Mouse (Mus musculus) kidney, postnatal 0 days (tissue): ENCODE results near the gene Rpl10a. TPM values are rescaled to one million over a fixed set of nuclear protein-coding genes. Genes with fewer than 3 reads are reported as not detected.
"Not testable (repeated sequence)": the region's sequence is repeated elsewhere in the genome, so short reads cannot be mapped to it uniquely, and the experiment has no call there.

ENCODE experiments used
- ATAC-seq: fragments of 200-750 bp; cut with Nextera tagmentation; replicated peaks from 2 replicates; pipeline ENCODE4 v1.8.0; 2017; ENCODE audit warnings: low read depth, moderate number of reproducible peaks, moderate TSS enrichment, moderate library complexity; ENCODE audit not compliant: low FRiP score
- DNase-seq: peaks from one replicate; pipeline ENCODE4 v3.0.0-alpha.2; 2016; ENCODE audit warnings: low spot score
- H3K27ac ChIP-seq: fragments of 300-500 bp; sonication (generic); 2 replicates; pipeline ENCODE4 v1.5.1; 2014; ENCODE audit warnings: mild to moderate bottlenecking
- H3K27me3 ChIP-seq: fragments of 300-500 bp; sonication (generic); 2 replicates; pipeline ENCODE4 v1.6.1; 2014; ENCODE audit warnings: low read length, mixed read lengths; ENCODE audit not compliant: insufficient read depth
- H3K36me3 ChIP-seq: fragments of 300-500 bp; sonication (generic); 2 replicates; pipeline ENCODE4 v1.6.1; 2014; ENCODE audit warnings: low read length, mixed read lengths; ENCODE audit not compliant: insufficient read depth
- H3K4me1 ChIP-seq: fragments of 300-500 bp; sonication (generic); replicated peaks from 2 replicates; pipeline ENCODE4 v1.6.1; 2014; ENCODE audit warnings: antibody characterized with exemption, low read length, mixed read lengths; ENCODE audit not compliant: insufficient read depth
- H3K4me2 ChIP-seq: fragments of 300-500 bp; sonication (generic); 2 replicates; pipeline ENCODE4 v1.6.1; 2014; ENCODE audit warnings: mild to moderate bottlenecking, low read length, moderate library complexity, mixed read lengths
- H3K4me3 ChIP-seq: fragments of 300-500 bp; sonication (generic); replicated peaks from 2 replicates; pipeline ENCODE4 v1.5.1; 2014; ENCODE audit warnings: low read depth, low read length
- H3K9ac ChIP-seq: fragments of 300-500 bp; sonication (generic); 2 replicates; pipeline ENCODE4 v1.6.1; 2014; ENCODE audit warnings: low read depth, low read length
- H3K9me3 ChIP-seq: fragments of 300-500 bp; sonication (generic); replicated peaks from 2 replicates; pipeline ENCODE4 v1.6.1; 2016; ENCODE audit warnings: low read length, inconsistent platforms, mixed read lengths
- CTCF ChIP-seq: IDR thresholded peaks from 2 replicates; pipeline ENCODE4 v1.5.1; 2016; ENCODE audit warnings: antibody characterized with exemption, low read depth, mild to moderate bottlenecking, moderate library complexity
- WGBS: fragments of 180-500 bp; shearing (Covaris S2); extraction: QIAGEN DNeasy Blood & Tissue Kit; methylation state at CpG from one replicate; pipeline ENCODE4 v1.1.7; 2014; 5-methylcytosine and 5-hydroxymethylcytosine counted together
- polyA plus RNA-seq: library from polyadenylated mRNA; unstranded; fragments of >200 nt; fragmentation: Nextera tagmentation; extraction: Ambion mirVana; gene quantifications from 2 replicates; pipeline ENCODE4 v1.2.1, GENCODE M21; 2015

The Rpl10a gene
- polyA plus RNA-seq, 1 experiment from 2014 or later = 750 TPM

DNA sequence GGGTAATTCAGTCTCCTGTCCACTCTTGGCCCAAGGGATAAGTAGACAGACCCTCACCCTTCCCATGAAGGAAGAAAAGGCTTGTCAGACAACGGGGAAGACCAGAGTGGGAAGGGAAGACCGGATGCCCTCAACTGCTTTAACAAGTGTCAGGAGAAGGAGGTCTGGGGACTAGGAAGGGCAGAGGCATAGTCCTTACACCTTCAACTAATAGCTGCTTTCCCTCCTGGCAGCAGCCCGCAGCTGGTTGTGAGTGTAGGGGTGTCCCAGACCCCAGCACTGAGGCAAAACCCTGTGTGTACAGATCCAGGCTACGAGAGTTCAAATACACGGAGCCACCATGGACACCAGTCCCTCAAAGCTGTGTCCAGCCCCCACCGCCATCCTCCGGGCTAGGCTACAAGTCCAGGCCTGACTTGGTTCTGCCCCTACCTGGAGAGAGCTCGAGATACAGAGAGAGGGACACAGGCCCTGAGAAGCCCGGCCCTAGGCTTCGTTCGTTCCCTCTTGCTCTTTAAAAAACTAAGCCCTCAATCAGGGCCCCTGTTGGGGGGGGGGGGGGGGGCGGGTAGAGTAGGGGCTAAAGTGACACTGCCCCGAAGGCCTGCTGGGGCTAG lies 21.1 kb downstream of the Rpl10a start:
- peak overlapping the region; percentile 92 for H3K9ac ChIP-seq
- 6% methylated on average over 13 of the region's 13 CpGs for WGBS
- H3K4me1 ChIP-seq = peaks cover 44% of the 10 kb centered on the region
- H3K4me2 ChIP-seq = peak overlapping the region; percentile 91
- peak overlapping the region; percentile 98 for H3K27ac ChIP-seq
- DNase-seq (no peak), ATAC-seq (no peak)
- H3K36me3 ChIP-seq = no peaks in the 10 kb centered on the region
- peak overlapping the region; percentile 82 for H3K4me3 ChIP-seq
- no peaks in the 10 kb centered on the region for H3K9me3 ChIP-seq
- no peaks in the 10 kb centered on the region for H3K27me3 ChIP-seq
- TF ChIP-seq CTCF = no peak

DNA sequence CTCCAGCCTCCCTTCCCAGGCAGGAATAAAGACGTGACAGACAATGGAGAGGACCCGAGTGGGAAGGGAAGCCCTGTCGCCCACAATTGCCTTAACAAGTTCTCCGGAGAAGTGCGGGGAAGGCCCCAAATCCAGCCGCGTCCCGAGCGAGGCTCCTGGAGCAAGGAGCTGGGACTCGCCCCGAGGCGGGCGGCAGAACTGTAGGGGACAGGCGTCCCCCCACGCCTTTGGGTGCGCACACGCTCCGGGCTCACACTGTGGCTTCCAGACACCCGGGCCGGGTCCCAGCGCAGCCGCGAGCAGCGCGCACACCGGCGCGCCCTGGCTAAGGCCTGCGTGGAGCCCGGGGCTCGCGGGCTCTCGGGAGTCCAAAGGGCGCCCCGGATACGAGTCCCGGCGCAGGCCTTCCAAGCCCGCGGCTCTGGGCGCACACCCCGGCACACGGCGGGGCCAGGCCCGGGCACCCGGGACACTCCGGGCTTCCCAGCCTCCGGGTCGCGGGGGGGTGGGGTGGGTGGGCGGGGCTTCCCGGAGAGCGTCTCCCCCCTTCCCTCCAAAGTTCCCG lies 21.7 kb downstream of the Rpl10a start:
- no peak for TF ChIP-seq CTCF
- Histone ChIP-seq H3K36me3 (no peaks in the 10 kb centered on the region), H3K27me3 (no peaks in the 10 kb centered on the region), H3K4me1 (peaks cover 39% of the 10 kb centered on the region), H3K9me3 (no peaks in the 10 kb centered on the region), H3K27ac (peak overlapping the region; percentile 98), H3K4me2 (peak overlapping the region; percentile 91), H3K4me3 (peak overlapping the region; percentile 82), H3K9ac (peak overlapping the region; percentile 92)
- DNase-seq = peak; percentile 46
- peak; percentile 40 for ATAC-seq
- WGBS = 0% methylated on average over 48 of the region's 54 CpGs

DNA sequence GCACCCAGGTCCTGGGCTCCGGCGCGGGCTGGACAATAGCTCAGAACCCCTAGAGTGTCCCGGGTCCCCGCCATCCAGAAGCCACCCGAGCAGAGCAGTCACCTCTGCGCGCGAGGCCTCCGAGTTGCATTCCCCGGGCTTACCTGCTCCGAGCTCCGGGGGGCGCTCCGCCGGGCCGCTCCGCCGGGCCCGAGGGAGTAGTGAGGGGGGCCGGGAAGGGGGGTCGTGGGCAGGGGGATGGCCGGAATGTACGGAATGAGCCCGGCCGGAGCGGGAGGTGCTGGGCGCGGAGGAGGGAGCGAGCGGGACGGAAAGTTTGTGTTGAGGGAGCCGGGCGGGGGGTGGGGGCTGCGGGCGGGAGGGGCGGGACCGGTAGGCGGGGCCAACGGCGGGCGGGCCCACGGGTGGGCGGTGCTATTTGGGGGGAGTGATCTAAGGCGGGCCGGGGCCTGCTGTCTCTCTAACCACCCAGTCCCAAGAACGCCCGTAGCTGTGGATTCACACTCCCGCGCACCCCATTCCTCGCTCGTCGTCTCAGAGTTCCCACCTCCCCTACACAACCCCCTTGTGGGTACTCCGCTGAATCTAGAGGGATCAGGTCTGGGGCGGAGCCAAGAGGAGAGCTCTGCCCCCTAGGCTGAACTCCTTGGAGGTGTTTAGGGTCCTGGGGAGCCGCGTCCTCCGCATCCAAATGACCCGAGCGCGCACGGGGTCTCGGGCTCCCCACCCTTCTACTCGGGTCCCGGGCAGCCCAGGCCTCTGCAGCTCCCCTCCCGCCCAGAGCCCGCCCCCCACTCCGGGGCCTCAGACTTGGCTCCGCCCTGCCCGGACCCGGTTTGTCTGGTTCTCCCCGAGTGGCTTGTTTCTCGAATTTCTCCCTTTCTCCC lies 22.4 kb downstream of the Rpl10a start, which contains the start of gene Tead3:
Gene Tead3 (minus strand): TSS at position 352 of the 887 bp plus-strand sequence.
- peak; percentile 33 for TF ChIP-seq CTCF
- peak within 1 kb of the TSS; percentile 98 for H3K27ac ChIP-seq
- H3K36me3 ChIP-seq = no peaks in the 10 kb centered on the region
- DNase-seq (peak; percentile 95), ATAC-seq (peak; percentile 79)
- H3K9ac ChIP-seq = peak within 1 kb of the TSS; percentile 92
- peak within 1 kb of the TSS; percentile 91 for H3K4me2 ChIP-seq
- H3K4me1 ChIP-seq = peaks cover 34% of the 10 kb centered on the region
- H3K4me3 ChIP-seq = peak within 1 kb of the TSS; percentile 82
- H3K9me3 ChIP-seq = no peaks in the 10 kb centered on the region
- WGBS = under 1% methylated on average over 65 of the region's 73 CpGs
- H3K27me3 ChIP-seq = no peaks in the 10 kb centered on the region

GRCm38 (mm10) chr17:28351353-28351890 lies 23.2 kb downstream of the Rpl10a start:
- Histone ChIP-seq H3K27ac (peak overlapping the region; percentile 98), H3K27me3 (no peaks in the 10 kb centered on the region), H3K4me2 (peak overlapping the region; percentile 91), H3K36me3 (no peaks in the 10 kb centered on the region), H3K9me3 (no peaks in the 10 kb centered on the region), H3K4me1 (peaks cover 26% of the 10 kb centered on the region), H3K9ac (peak overlapping the region; percentile 92), H3K4me3 (peak overlapping the region; percentile 82)
- WGBS = under 1% methylated on average over 29 of the region's 29 CpGs
- DNase-seq = no peak
- peak; percentile 3 for ATAC-seq
- TF ChIP-seq CTCF = no peak

DNA sequence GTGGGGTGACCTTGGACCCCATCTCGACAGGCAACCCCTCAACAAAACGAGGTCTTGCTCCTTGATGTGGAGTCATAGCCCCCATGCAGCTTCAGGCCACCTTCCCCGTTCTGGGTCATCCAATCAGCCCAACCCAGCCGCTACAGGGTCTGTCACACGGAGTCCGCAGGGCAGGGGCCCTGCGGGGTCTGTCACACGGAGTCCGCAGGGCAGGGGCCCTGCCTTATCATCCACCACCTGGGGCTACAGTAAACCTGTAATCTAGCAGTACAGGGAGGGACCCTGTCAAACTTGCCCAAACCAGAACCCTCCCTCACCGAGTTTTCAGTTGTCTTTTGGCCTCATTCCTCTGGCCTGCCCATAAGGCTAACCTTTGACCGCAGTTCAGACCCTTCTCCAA lies 23.7 kb downstream of the Rpl10a start:
- Histone ChIP-seq H3K36me3 (no peaks in the 10 kb centered on the region), H3K27ac (no peak overlapping the region), H3K4me3 (no peak overlapping the region), H3K9ac (no peak overlapping the region), H3K4me1 (peaks cover 24% of the 10 kb centered on the region), H3K4me2 (peak overlapping the region; percentile 91), H3K27me3 (no peaks in the 10 kb centered on the region), H3K9me3 (no peaks in the 10 kb centered on the region)
- WGBS = 35% methylated on average over 11 of the region's 11 CpGs
- no peak for ATAC-seq
- DNase-seq = no peak
- TF ChIP-seq CTCF = no peak

GRCm38 (mm10) chr17:28355871-28356270 lies 27.6 kb downstream of the Rpl10a start:
- no peaks in the 10 kb centered on the region for H3K9me3 ChIP-seq
- 85% methylated on average over 12 of the region's 12 CpGs for WGBS
- H3K27me3 ChIP-seq = no peaks in the 10 kb centered on the region
- no peak for TF ChIP-seq CTCF
- H3K36me3 ChIP-seq = no peaks in the 10 kb centered on the region
- no peak overlapping the region for H3K27ac ChIP-seq
- no peak overlapping the region for H3K4me3 ChIP-seq
- no peak overlapping the region for H3K4me2 ChIP-seq
- no peak overlapping the region for H3K9ac ChIP-seq
- DNase-seq (no peak), ATAC-seq (no peak)
- H3K4me1 ChIP-seq = peaks cover 8% of the 10 kb centered on the region

DNA sequence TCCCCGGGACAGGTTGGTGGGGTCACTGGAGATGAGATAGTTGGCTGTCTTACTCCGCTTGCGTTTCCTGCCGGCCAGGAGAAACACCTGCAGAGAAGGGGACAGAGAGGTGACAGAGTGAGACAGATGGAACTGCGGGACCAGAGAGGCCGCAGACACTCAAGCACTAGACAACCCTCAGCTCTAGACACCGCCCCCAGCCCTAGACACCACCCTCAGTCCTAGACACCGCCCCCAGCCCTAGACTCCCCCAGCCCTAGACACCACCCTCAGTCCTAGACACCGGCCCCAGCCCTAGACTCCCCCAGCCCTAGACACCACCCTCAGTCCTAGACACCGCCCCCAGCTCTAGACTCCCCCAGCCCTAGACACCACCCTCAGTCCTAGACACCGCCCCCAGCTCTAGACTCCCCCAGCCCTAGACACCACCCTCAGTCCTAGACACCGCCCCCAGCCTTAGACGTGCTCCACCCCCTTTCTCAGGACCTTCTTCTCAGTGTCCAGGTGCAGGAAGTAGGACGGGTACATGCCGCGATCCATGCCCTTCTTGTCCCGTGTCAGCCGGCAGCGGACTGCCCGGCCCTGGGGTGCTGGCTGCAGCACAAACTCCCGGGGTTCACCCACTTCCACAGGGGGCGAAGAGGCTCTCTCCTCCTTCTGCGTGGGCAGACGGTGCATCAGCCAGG lies 30.4 kb downstream of the Rpl10a start:
- H3K9me3 ChIP-seq, H3K27me3 ChIP-seq, H3K27ac ChIP-seq, ATAC-seq, H3K9ac ChIP-seq, H3K4me2 ChIP-seq, H3K4me1 ChIP-seq, DNase-seq, H3K36me3 ChIP-seq, H3K4me3 ChIP-seq: not testable (repeated sequence)
- WGBS = 15% methylated on average over 24 of the region's 24 CpGs
